Mouse (Mus musculus) spleen, adult 2 months (tissue): Measurements from ENCODE around the gene Slc16a1. TPM values are rescaled to one million over a fixed set of nuclear protein-coding genes. Genes with fewer than 3 reads are reported as not detected.

Experiments
- DNase-seq, 2 experiments: peaks; one replicate each; pipeline versions ENCODE4 v3.0.0 to v3.0.0-alpha.2; 2012 to 2021; ENCODE audit warnings: low spot score in 2 of 2, low read depth in 1 of 2
- H3K27ac ChIP-seq: fragments of 200-500 bp; 2 replicates; pipeline ENCODE4 v1.5.1; 2012; ENCODE audit warnings: low read length, inconsistent platforms; ENCODE audit not compliant: insufficient read depth
- H3K27me3 ChIP-seq: fragments of 200-500 bp; 2 replicates; pipeline ENCODE4 v1.6.1; 2012; ENCODE audit warnings: mild to moderate bottlenecking, moderate library complexity, low read length, inconsistent platforms; ENCODE audit not compliant: control insufficient read depth, insufficient read depth
- H3K36me3 ChIP-seq: fragments of 200-500 bp; 2 replicates; pipeline ENCODE4 v1.6.1; 2012; ENCODE audit warnings: mild to moderate bottlenecking, low read length, inconsistent platforms; ENCODE audit not compliant: control insufficient read depth, insufficient read depth
- H3K4me1 ChIP-seq: fragments of 200-500 bp; 2 replicates; pipeline ENCODE4 v1.6.1; 2011; ENCODE audit warnings: inconsistent platforms; ENCODE audit not compliant: control insufficient read depth, insufficient read depth, insufficient read length
- H3K4me3 ChIP-seq: fragments of 200-500 bp; 2 replicates; pipeline ENCODE4 v1.5.1; 2011; ENCODE audit warnings: mild to moderate bottlenecking, inconsistent platforms; ENCODE audit not compliant: insufficient read depth, insufficient read length; ENCODE audit errors: extremely low read depth
- CTCF ChIP-seq: fragments of 200-500 bp; IDR thresholded peaks from 2 replicates; pipeline ENCODE4 v1.5.1; 2011; ENCODE audit warnings: mild to moderate bottlenecking, inconsistent platforms; ENCODE audit not compliant: insufficient read depth, insufficient read length, insufficient replicate concordance; ENCODE audit errors: extremely low read depth
- POLR2A ChIP-seq: fragments of 200-500 bp; IDR thresholded peaks from 2 replicates; pipeline ENCODE4 v1.6.1; 2011; ENCODE audit warnings: low read depth, low read length, inconsistent platforms
- WGBS: fragments of 180-500 bp; shearing (Covaris S2); methylation state at CpG from one replicate; pipeline ENCODE4 v1.1.7; 2018; 5-methylcytosine and 5-hydroxymethylcytosine counted together
- polyA plus RNA-seq: library from polyadenylated mRNA; depleted of rRNA; stranded (reverse); fragments of >200 nt; gene quantifications from 2 replicates; pipeline ENCODE4 v1.2.3, GENCODE M21; 2012

Gene Slc16a1
- polyA plus RNA-seq, 1 experiment, result 30.2 TPM

DNA sequence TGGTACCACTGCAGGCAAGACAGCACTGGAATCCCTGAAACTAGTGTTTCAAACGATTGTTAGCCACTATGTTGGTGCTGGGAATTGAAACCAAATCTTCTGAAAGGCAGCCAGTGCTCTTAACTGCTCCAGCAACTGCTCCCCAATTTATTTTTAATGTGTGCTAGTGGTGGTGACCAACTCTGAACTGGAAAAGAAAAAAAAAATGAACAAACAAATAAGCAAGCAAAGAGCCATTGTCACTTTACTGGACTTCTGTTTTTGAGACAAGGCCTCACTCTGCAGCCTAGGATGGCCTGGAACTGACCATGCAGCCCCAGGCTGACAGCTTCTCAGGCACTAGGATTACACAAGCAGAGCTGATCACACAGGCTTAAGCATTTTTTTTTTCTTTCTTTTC, 16.6 kb upstream of the Slc16a1 start:
- Histone ChIP-seq H3K36me3 (no peaks in the 10 kb centered on the region), H3K4me3 (no peak overlapping the region), H3K4me1 (no peaks in the 10 kb centered on the region), H3K27me3 (no peaks in the 10 kb centered on the region), H3K27ac (no peak overlapping the region)
- DNase-seq, result no peak
- 49% methylated on average over 1 of the region's 1 CpGs for WGBS
- TF ChIP-seq CTCF, result no peak
- TF ChIP-seq POLR2A, result no peak

DNA sequence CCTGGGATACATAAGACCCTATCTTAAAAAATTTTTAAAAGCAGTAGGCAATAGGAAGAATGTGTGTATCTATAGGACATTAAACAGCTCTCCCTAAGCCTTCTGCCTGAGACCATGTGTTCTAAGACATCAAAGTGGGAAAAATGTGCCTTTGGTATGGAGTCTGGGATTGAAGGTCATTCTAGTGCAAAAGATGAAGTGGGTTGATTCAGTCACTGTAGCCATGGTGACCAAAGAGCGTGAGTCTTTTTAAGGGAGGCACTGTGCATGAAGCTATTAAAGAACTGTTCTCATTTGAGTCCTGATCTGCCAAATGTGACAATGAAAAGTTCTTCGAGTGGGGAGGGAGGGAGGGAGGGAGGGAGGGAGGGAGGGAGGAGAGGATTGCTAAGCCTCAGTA, 8.7 kb upstream of the Slc16a1 start:
- DNase-seq, result no peak
- Histone ChIP-seq H3K36me3 (no peaks in the 10 kb centered on the region), H3K4me3 (no peak overlapping the region), H3K4me1 (no peaks in the 10 kb centered on the region; the same call in 1 of the 2 replicates), H3K27me3 (no peaks in the 10 kb centered on the region), H3K27ac (no peak overlapping the region)
- TF ChIP-seq POLR2A (no peak), CTCF (no peak)
- WGBS, result 85% methylated on average over 2 of the region's 2 CpGs

DNA sequence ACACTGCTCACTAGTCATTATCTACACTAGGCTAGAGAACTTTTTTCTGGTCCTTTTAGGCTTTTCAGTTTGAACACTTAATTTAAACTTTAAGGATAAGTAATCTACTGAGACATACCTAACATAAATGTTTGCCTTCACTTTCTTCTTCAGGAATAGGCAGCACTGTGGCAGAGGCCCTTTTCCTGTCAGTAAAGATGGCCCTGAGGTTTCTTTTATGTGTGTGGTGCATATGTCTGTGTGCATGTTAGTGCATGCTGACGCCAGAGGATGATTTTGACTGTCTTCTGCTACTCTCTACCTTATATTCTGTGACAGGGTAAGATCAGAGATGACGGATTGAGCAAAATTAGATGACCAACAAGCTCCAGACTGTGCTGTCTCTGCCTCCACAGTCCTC, 7.5 kb upstream of the Slc16a1 start:
- no peak overlapping the region; the same call in 1 of the 2 replicates for H3K27ac ChIP-seq
- TF ChIP-seq POLR2A (no peak), CTCF (no peak)
- H3K4me1 ChIP-seq, result no peaks in the 10 kb centered on the region; the same call in 1 of the 2 replicates
- no peak for DNase-seq
- 62% methylated on average over 2 of the region's 2 CpGs for WGBS
- no peaks in the 10 kb centered on the region for H3K27me3 ChIP-seq
- H3K36me3 ChIP-seq, result no peaks in the 10 kb centered on the region
- no peak overlapping the region for H3K4me3 ChIP-seq

DNA sequence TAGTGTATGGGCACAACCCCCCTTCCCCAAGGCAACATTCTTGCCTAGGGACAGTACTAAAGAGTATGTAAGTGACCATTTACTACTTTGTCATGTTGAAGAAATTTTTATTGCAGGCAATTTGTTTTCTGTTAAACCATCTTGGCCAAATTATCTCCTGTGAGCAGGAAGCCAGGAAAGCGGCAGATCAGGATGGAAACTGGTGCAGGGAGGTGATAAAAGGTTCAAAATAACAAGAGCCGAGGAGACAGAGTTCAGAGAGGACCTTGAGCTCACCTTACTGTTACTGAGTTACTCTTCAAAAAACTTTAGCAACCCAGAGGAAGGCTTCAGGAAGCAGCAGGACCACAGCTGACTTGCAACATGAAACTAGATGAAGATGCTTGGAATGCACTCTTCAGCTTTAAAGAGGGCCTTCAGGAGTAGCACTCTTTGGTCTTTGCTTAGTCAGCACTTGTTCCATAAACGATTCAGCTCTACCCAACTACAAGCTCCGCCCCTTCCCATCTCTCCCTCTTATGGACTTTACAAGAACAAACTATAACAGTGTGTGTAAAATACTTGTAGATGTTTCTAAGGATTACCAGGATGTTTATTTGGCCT, 5.8 kb upstream of the Slc16a1 start:
- no peaks in the 10 kb centered on the region for H3K36me3 ChIP-seq
- H3K27ac ChIP-seq, result no peak overlapping the region
- no peak for DNase-seq
- no peak overlapping the region for H3K4me3 ChIP-seq
- 59% methylated on average over 4 of the region's 4 CpGs for WGBS
- H3K4me1 ChIP-seq, result no peaks in the 10 kb centered on the region; the same call in none of the 2 replicates
- no peak for TF ChIP-seq CTCF
- TF ChIP-seq POLR2A, result no peak
- no peaks in the 10 kb centered on the region for H3K27me3 ChIP-seq

DNA sequence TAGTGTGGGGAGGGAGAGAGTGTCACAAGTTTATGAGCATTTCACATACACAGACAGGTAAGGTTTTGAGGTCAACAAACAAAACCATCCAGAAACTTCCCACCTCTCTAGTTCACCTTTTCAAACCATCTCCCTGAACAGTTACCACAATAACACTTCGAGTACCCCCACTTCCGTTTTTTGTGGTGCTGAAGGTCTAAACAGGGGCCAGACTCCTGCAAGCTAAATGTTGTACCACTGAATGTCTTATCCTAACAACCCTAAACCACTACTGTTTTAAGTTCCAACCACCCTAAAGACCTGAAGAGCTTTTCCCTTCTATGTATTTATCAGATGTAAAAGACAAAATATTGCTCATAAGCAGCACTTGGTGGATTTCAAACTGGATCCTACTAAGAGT, 2.0 kb upstream of the Slc16a1 start:
- DNase-seq, result no peak
- Histone ChIP-seq H3K4me1 (no peaks in the 10 kb centered on the region; the same call in none of the 2 replicates), H3K27ac (no peak overlapping the region), H3K4me3 (no peak overlapping the region), H3K27me3 (no peaks in the 10 kb centered on the region), H3K36me3 (no peaks in the 10 kb centered on the region)
- WGBS, result 41% methylated on average over 2 of the region's 2 CpGs
- TF ChIP-seq POLR2A (no peak), CTCF (no peak)

DNA sequence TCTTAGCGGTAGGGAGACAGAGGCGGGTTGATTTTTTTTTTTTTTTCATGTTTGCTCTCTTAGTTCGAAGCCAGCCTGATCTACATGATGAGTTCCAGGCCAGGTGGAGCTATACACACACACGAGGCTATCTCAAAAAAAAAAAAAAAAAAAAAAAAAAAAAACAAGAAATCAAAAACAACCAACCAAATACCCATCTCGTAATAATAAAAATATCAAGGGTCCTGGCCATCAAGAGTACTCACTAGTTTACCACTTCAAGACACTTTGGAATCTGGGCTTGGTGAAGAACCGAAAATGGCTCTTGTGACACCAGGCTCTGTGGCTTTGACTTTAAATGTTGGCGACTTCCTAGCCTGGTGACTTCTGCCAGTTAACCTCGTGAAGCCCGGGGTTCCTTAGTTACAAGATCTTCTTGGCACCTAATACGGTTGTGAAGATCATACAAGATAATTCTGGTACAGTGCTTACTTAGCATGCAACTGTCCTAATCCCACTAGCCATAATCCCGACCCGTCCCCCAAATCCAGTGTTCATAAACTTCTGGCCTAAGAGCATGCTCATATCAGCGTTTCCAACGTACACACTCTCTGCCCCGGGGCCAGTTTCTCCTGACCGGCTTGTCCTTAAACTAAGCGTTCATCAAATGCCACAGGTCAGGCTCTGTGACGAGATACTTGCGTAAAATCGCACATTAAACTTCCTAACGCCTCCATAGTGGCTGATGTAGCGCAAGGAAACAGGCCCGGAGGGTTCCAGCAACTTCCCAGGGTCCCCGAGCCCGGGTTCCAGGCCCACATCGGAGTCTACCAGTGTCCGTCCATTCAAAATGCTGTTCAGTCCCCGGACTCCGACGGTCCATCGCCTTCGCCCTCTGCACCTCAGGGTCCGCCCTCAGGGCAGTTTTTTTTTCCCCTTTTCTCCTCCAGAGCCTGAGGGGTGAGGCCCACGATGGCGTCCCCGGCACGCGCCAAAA, 753 bp upstream of the Slc16a1 start:
- Histone ChIP-seq H3K36me3 (no peaks in the 10 kb centered on the region), H3K4me1 (no peaks in the 10 kb centered on the region; the same call in none of the 2 replicates), H3K4me3 (peak overlapping the region; percentile 91), H3K27me3 (no peaks in the 10 kb centered on the region), H3K27ac (peak overlapping the region; percentile 71)
- no peak for DNase-seq
- WGBS, result 9% methylated on average over 38 of the region's 38 CpGs
- TF ChIP-seq POLR2A (no peak), CTCF (no peak)
